Mouse (Mus musculus) brain, embryonic 14.5 days (tissue): ENCODE measurements around the gene Vps13c.

Source experiments
- CTCF ChIP-seq: fragments of 200-500 bp; IDR thresholded peaks from 2 replicates; pipeline ENCODE4 v1.5.1; 2012; ENCODE audit warnings: inconsistent platforms, mild to moderate bottlenecking, moderate library complexity, borderline replicate concordance; ENCODE audit not compliant: insufficient read depth, insufficient read length; ENCODE audit errors: extremely low read depth
- POLR2A ChIP-seq: fragments of 200-500 bp; IDR thresholded peaks from 2 replicates; pipeline ENCODE4 v1.6.1; 2012; ENCODE audit warnings: mild to moderate bottlenecking, inconsistent platforms, borderline replicate concordance; ENCODE audit not compliant: poor library complexity, insufficient read depth, insufficient read length, severe bottlenecking; ENCODE audit errors: extremely low read depth

GRCm38 (mm10) chr9:67793501-67793900 is 46.7 kb upstream of the Vps13c start:
- no peak for TF ChIP-seq CTCF
- no peak for TF ChIP-seq POLR2A
